Mouse (Mus musculus) ES-E14 (cell line): ENCODE measurements around the gene Pik3cg.

ENCODE experiments used
- CHD2 ChIP-seq: IDR thresholded peaks from 2 replicates; pipeline ENCODE4 v1.6.1; 2014; ENCODE audit warnings: mild to moderate bottlenecking, low read depth, low read length, inconsistent platforms
- HCFC1 ChIP-seq: IDR thresholded peaks from 2 replicates; pipeline ENCODE4 v1.6.1; 2012; ENCODE audit warnings: low read length, inconsistent platforms, borderline replicate concordance; ENCODE audit not compliant: insufficient read depth
- MAFK ChIP-seq: IDR thresholded peaks from 2 replicates; pipeline ENCODE4 v1.6.1; 2014; ENCODE audit warnings: mild to moderate bottlenecking, low read depth, low read length, inconsistent platforms; ENCODE audit not compliant: insufficient read depth
- ZC3H11A ChIP-seq: IDR thresholded peaks from 2 replicates; pipeline ENCODE4 v1.6.1; 2012; ENCODE audit warnings: low read depth, mild to moderate bottlenecking, inconsistent platforms, low read length, borderline replicate concordance
- ZNF384 ChIP-seq: IDR thresholded peaks from 2 replicates; pipeline ENCODE4 v1.6.1; 2012; ENCODE audit warnings: low read depth, low read length, inconsistent platforms

- no peak for TF ChIP-seq MAFK
- TF ChIP-seq CHD2: no peak
- no peak for TF ChIP-seq ZC3H11A
- no peak for TF ChIP-seq ZNF384
- TF ChIP-seq HCFC1: no peak
Measured at GRCm38 (mm10) chr12:32243586-32243985, 35.1 kb upstream of the Pik3cg start.
